Mouse (Mus musculus) megakaryocyte, embryonic 14.5 days (primary cell): ENCODE measurements at regions not wholly inside any gene's neighbourhood (a gene's known extent, or its start where the extent isn't known, plus 50 kb on each side); places are given as distances from the start of the nearest gene placed in this dataset.

ENCODE experiments used
- FLI1 ChIP-seq: IDR thresholded peaks from 2 replicates; pipeline ENCODE4 v1.6.1; 2012; ENCODE audit warnings: low read length, inconsistent platforms, mixed read lengths
- GATA1 ChIP-seq: IDR thresholded peaks from 3 replicates; pipeline ENCODE4 v1.6.1; 2012; ENCODE audit warnings: mixed read lengths, low read length, inconsistent platforms, borderline replicate concordance

DNA sequence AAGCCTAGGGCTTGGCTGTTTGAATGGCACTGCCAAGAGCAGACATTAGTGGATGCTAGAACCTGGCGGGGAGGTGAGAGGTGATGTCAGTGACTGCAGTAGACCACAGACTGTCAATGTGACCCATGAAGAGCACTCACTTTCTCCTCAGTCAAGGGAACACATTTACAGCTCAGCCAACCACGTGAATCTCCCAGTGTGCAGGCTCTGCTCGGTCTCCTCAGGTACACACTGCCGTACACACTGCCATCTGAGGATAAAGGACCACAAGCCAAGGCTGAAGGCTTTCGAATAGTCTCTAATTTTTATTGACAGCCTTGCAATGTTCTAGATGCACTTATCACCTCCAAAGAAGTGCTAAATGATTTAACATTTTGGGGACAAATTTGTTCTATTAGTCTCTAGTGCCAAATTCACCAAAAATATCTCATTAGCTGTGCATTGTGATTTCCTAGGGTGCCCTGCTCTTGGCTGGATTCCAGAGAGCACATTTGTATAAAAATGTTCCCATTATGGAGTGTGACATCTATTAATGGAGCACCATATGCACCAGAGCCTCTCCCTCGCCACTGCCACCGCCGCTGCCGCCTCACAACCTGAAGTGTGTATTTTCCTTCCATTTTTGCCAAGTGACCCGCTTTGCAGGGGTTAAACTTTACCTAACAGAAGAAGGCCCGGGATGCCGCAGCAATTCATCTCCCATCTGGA lies 168.7 kb downstream of the Zfp326 start:
- TF ChIP-seq GATA1 (no peak), FLI1 (no peak)
